Mouse (Mus musculus) ES-E14 (cell line): Measurements from ENCODE around the gene Tbc1d10c. TPM values are rescaled to one million over a fixed set of nuclear protein-coding genes. Genes with fewer than 3 reads are reported as not detected.

ENCODE experiments used
- DNase-seq: peaks from one replicate; pipeline ENCODE4 v3.0.0-alpha.2; 2013; ENCODE audit warnings: low read depth, low spot score
- H3K27ac ChIP-seq: 2 replicates; pipeline ENCODE4 v1.5.1; 2012; ENCODE audit warnings: low read depth, mild to moderate bottlenecking, low read length, moderate library complexity, mixed read lengths; ENCODE audit not compliant: poor library complexity, insufficient read depth, severe bottlenecking
- H3K36me3 ChIP-seq: 2 replicates; pipeline ENCODE4 v1.6.1; 2012; ENCODE audit warnings: mild to moderate bottlenecking, low read length, moderate library complexity, mixed read lengths; ENCODE audit not compliant: control insufficient read depth, poor library complexity, insufficient read depth, severe bottlenecking
- H3K4me1 ChIP-seq, 2 experiments: fragments of 150-350 bp in 1 of 2; sonication (generic) in 1 of 2; 2 replicates each; pipeline ENCODE4 v1.6.1; 2012; ENCODE audit warnings: low read length in 2 of 2, mild to moderate bottlenecking in 1 of 2, mixed read lengths in 1 of 2; ENCODE audit not compliant: control insufficient read depth in 2 of 2, insufficient read depth in 2 of 2, poor library complexity in 1 of 2
- H3K4me3 ChIP-seq, 2 experiments: fragments of 150-350 bp in 1 of 2; sonication (generic) in 1 of 2; 2 replicates each; pipeline ENCODE4 v1.5.1; 2012; ENCODE audit warnings: low read length in 2 of 2, low read depth in 1 of 2, mild to moderate bottlenecking in 1 of 2, mixed read lengths in 1 of 2; ENCODE audit not compliant: insufficient read depth in 1 of 2, poor library complexity in 1 of 2, severe bottlenecking in 1 of 2
- H3K9ac ChIP-seq: 2 replicates; pipeline ENCODE4 v1.6.1; 2012; ENCODE audit warnings: low read depth, mild to moderate bottlenecking, low read length, mixed read lengths; ENCODE audit not compliant: poor library complexity, insufficient read depth, severe bottlenecking
- H3K9me3 ChIP-seq: fragments of 150-350 bp; sonication (generic); 2 replicates; pipeline ENCODE4 v1.6.1; 2012; ENCODE audit warnings: low read depth, mild to moderate bottlenecking, low read length; ENCODE audit not compliant: control insufficient read depth, insufficient read depth
- CHD2 ChIP-seq: IDR thresholded peaks from 2 replicates; pipeline ENCODE4 v1.6.1; 2014; ENCODE audit warnings: mild to moderate bottlenecking, low read depth, low read length, inconsistent platforms
- HCFC1 ChIP-seq: IDR thresholded peaks from 2 replicates; pipeline ENCODE4 v1.6.1; 2012; ENCODE audit warnings: low read length, inconsistent platforms, borderline replicate concordance; ENCODE audit not compliant: insufficient read depth
- MAFK ChIP-seq: IDR thresholded peaks from 2 replicates; pipeline ENCODE4 v1.6.1; 2014; ENCODE audit warnings: mild to moderate bottlenecking, low read depth, low read length, inconsistent platforms; ENCODE audit not compliant: insufficient read depth
- ZC3H11A ChIP-seq: IDR thresholded peaks from 2 replicates; pipeline ENCODE4 v1.6.1; 2012; ENCODE audit warnings: low read depth, mild to moderate bottlenecking, inconsistent platforms, low read length, borderline replicate concordance
- ZNF384 ChIP-seq: IDR thresholded peaks from 2 replicates; pipeline ENCODE4 v1.6.1; 2012; ENCODE audit warnings: low read depth, low read length, inconsistent platforms
- in situ Hi-C, 2 experiments: fragments of 600-800 bp; cut with MboI; formaldehyde crosslinking; loops; one replicate each; pipeline ENCODE4 v1.15.1; 2025; ENCODE audit warnings: low sequenced_read_pairs in 2 of 2, inconsistent platforms in 1 of 2; ENCODE audit not compliant: unreplicated experiment in 2 of 2
- total RNA-seq: library from RNA; depleted of rRNA; stranded (reverse); fragments of 300-350 nt; gene quantifications from 2 replicates; pipeline ENCODE4 v1.2.3, GENCODE M21; 2012

Tbc1d10c gene
- total RNA-seq, 1 experiment = 2.9 TPM

GRCm38 (mm10) chr19:4154437-4155222 lies 36.5 kb downstream of the Tbc1d10c start:
- Histone ChIP-seq H3K27ac (no peak overlapping the region), H3K4me1 (peaks cover 0 to 46% of the 10 kb centered on the region in 2 experiments; a peak in 3 of 4 replicates), H3K4me3 (no peak overlapping the region; a peak in 1 of 4 replicates), H3K9me3 (no peaks in the 10 kb centered on the region), H3K9ac (peak overlapping the region; percentile 21; the same call in 1 of the 2 replicates), H3K36me3 (peaks cover 40% of the 10 kb centered on the region)
- TF ChIP-seq MAFK (no peak), ZC3H11A (no peak), CHD2 (no peak), HCFC1 (no peak), ZNF384 (no peak)
- no peak for DNase-seq
- in situ Hi-C loops = no loop called here

GRCm38 (mm10) chr19:4153232-4153654 lies 37.8 kb downstream of the Tbc1d10c start, which contains the start of gene Ptprcap:
TSS of gene Ptprcap (plus strand) at chr19:4153604.
- Histone ChIP-seq H3K27ac (peak within 1 kb of the TSS; percentile 4; the same call in 1 of the 2 replicates), H3K9me3 (no peaks in the 10 kb centered on the region), H3K36me3 (peaks cover 31% of the 10 kb centered on the region), H3K4me1 (peaks cover 0 to 51% of the 10 kb centered on the region in 2 experiments; a peak in 3 of 4 replicates), H3K4me3 (no peak within 1 kb of the TSS), H3K9ac (peak within 1 kb of the TSS; percentile 25; the same call in 1 of the 2 replicates)
- DNase-seq = no peak
- in situ Hi-C loops = no loop called here
- no peak for TF ChIP-seq ZNF384
- TF ChIP-seq HCFC1 = no peak
- TF ChIP-seq ZC3H11A = no peak
- TF ChIP-seq MAFK = no peak
- no peak for TF ChIP-seq CHD2

GRCm38 (mm10) chr19:4152445-4153231 lies 38.4 kb downstream of the Tbc1d10c start:
- in situ Hi-C loops = no loop called here
- no peak overlapping the region for H3K9ac ChIP-seq
- H3K4me3 ChIP-seq = no peak overlapping the region

GRCm38 (mm10) chr19:4151898-4152297 lies 39.2 kb downstream of the Tbc1d10c start:
- DNase-seq = no peak
- no peak for TF ChIP-seq HCFC1
- TF ChIP-seq MAFK = no peak
- TF ChIP-seq CHD2 = no peak
- no peak for TF ChIP-seq ZC3H11A
- TF ChIP-seq ZNF384 = no peak
- H3K27ac ChIP-seq = no peak overlapping the region
- peaks cover 25% of the 10 kb centered on the region for H3K36me3 ChIP-seq
- no peaks in the 10 kb centered on the region for H3K9me3 ChIP-seq
- peaks cover 3 to 60% of the 10 kb centered on the region in 2 experiments for H3K4me1 ChIP-seq
- in situ Hi-C loops = no loop called here
- H3K4me3 ChIP-seq = no peak overlapping the region
- H3K9ac ChIP-seq = no peak overlapping the region

More at GRCm38 (mm10) chr19:4152445-4153231, 38.4 kb downstream of the Tbc1d10c start:
- DNase-seq = no peak
- H3K36me3 ChIP-seq = peaks cover 25% of the 10 kb centered on the region
- H3K27ac ChIP-seq = no peak overlapping the region
- TF ChIP-seq HCFC1 (no peak), ZC3H11A (no peak), CHD2 (no peak), MAFK (no peak), ZNF384 (no peak)
- peaks cover 3 to 57% of the 10 kb centered on the region in 2 experiments for H3K4me1 ChIP-seq
- no peaks in the 10 kb centered on the region for H3K9me3 ChIP-seq
